Mouse (Mus musculus): ENCODE results near the gene Aktip.

The Aktip gene

GRCm38 (mm10) chr8:91077077-91077867, 122.5 kb downstream of the Aktip start:
- Histone ChIP-seq H3K27me3 (ENCODE audit: insufficient read depth, low read length) (no peaks in the 10 kb centered on the region), H3K36me3 (ENCODE audit: insufficient read depth, low read length) (peaks cover 11% of the 10 kb centered on the region), H3K4me1 (replicated peaks; ENCODE audit: low read depth, low read length) (peaks cover 29% of the 10 kb centered on the region), H3K9me3 (ENCODE audit: low read length) (no peaks in the 10 kb centered on the region), H3K4me3 (replicated peaks; ENCODE audit: low read length) (no peak overlapping the region)
- TF ChIP-seq POU5F1 (IDR thresholded peaks at IDR 0.05; ENCODE audit: borderline replicate concordance, low read length), result no peak
- TF ChIP-seq CTCF (conservative IDR thresholded peaks at IDR 0.05; ENCODE audit: low read length), result no peak
- no peak for TF ChIP-seq NANOG (IDR thresholded peaks at IDR 0.05; ENCODE audit: borderline replicate concordance, low read length)

GRCm38 (mm10) chr8:91070275-91070859, 129.4 kb downstream of the Aktip start:
- TF ChIP-seq NANOG (IDR thresholded peaks at IDR 0.05; ENCODE audit: borderline replicate concordance, low read length) (no peak), CTCF (conservative IDR thresholded peaks at IDR 0.05; ENCODE audit: low read length) (no peak), POU5F1 (IDR thresholded peaks at IDR 0.05; ENCODE audit: borderline replicate concordance, low read length) (no peak)
- peak overlapping the region; percentile 92 for H3K4me3 ChIP-seq (replicated peaks; ENCODE audit: low read length)
- no peaks in the 10 kb centered on the region for H3K9me3 ChIP-seq (ENCODE audit: low read length)
- peaks cover 51% of the 10 kb centered on the region for H3K4me1 ChIP-seq (replicated peaks; ENCODE audit: low read depth, low read length)
- no peaks in the 10 kb centered on the region for H3K27me3 ChIP-seq (ENCODE audit: insufficient read depth, low read length)
- peaks cover 2% of the 10 kb centered on the region; the same call in 1 of the 2 replicates for H3K36me3 ChIP-seq (ENCODE audit: insufficient read depth, low read length)

GRCm38 (mm10) chr8:91069834-91070233, 129.9 kb downstream of the Aktip start, which contains the start of gene Rbl2:
Gene Rbl2 (plus strand): TSS chr8:91070057.
- no peaks in the 10 kb centered on the region for H3K36me3 ChIP-seq (ENCODE audit: insufficient read depth, low read length)
- no peaks in the 10 kb centered on the region for H3K27me3 ChIP-seq (ENCODE audit: insufficient read depth, low read length)
- no peak for TF ChIP-seq NANOG (IDR thresholded peaks at IDR 0.05; ENCODE audit: borderline replicate concordance, low read length)
- no peak for TF ChIP-seq POU5F1 (IDR thresholded peaks at IDR 0.05; ENCODE audit: borderline replicate concordance, low read length)
- no peak for TF ChIP-seq CTCF (conservative IDR thresholded peaks at IDR 0.05; ENCODE audit: low read length)
- peaks cover 51% of the 10 kb centered on the region for H3K4me1 ChIP-seq (replicated peaks; ENCODE audit: low read depth, low read length)
- H3K9me3 ChIP-seq (ENCODE audit: low read length), result no peaks in the 10 kb centered on the region
- peak within 1 kb of the TSS; percentile 92 for H3K4me3 ChIP-seq (replicated peaks; ENCODE audit: low read length)

GRCm38 (mm10) chr8:91069407-91069806, 130.4 kb downstream of the Aktip start:
- Histone ChIP-seq H3K4me1 (replicated peaks; ENCODE audit: low read depth, low read length) (peaks cover 51% of the 10 kb centered on the region), H3K36me3 (ENCODE audit: insufficient read depth, low read length) (no peaks in the 10 kb centered on the region), H3K4me3 (replicated peaks; ENCODE audit: low read length) (peak overlapping the region; percentile 92), H3K9me3 (ENCODE audit: low read length) (no peaks in the 10 kb centered on the region), H3K27me3 (ENCODE audit: insufficient read depth, low read length) (no peaks in the 10 kb centered on the region)
- TF ChIP-seq NANOG (IDR thresholded peaks at IDR 0.05; ENCODE audit: borderline replicate concordance, low read length), result no peak

- H3K36me3 ChIP-seq (ENCODE audit: insufficient read depth, low read length), result no peaks in the 10 kb centered on the region
- H3K4me3 ChIP-seq (replicated peaks; ENCODE audit: low read length), result no peak overlapping the region
- no peaks in the 10 kb centered on the region for H3K9me3 ChIP-seq (ENCODE audit: low read length)
- H3K4me1 ChIP-seq (replicated peaks; ENCODE audit: low read depth, low read length), result peaks cover 36% of the 10 kb centered on the region
- no peaks in the 10 kb centered on the region for H3K27me3 ChIP-seq (ENCODE audit: insufficient read depth, low read length)
- TF ChIP-seq NANOG (IDR thresholded peaks at IDR 0.05; ENCODE audit: borderline replicate concordance, low read length) (no peak), POU5F1 (IDR thresholded peaks at IDR 0.05; ENCODE audit: borderline replicate concordance, low read length) (no peak), CTCF (conservative IDR thresholded peaks at IDR 0.05; ENCODE audit: low read length) (no peak)
These were observed 134.6 kb downstream of the Aktip start for GRCm38 (mm10) chr8:91065179-91065578.
